Mouse (Mus musculus): ENCODE results near the gene Slc38a7.
"Not testable (repeated sequence)": the region's sequence is repeated elsewhere in the genome, so short reads cannot be mapped to it uniquely, and the experiment has no call there.

Gene Slc38a7

GRCm38 (mm10) chr8:95807331-95807843, 46.0 kb downstream of the Slc38a7 start, which contains the start of gene Cnot1:
Gene Cnot1 (minus strand): TSS chr8:95807464.
- DNase-seq (ENCODE audit: low spot score) = peak; percentile 95

GRCm38 (mm10) chr8:95806461-95807191, 46.7 kb downstream of the Slc38a7 start:
- peak; percentile 14 for DNase-seq (ENCODE audit: low spot score)

- no peak for DNase-seq (ENCODE audit: low spot score)
These were observed 47.9 kb downstream of the Slc38a7 start for GRCm38 (mm10) chr8:95805482-95805881.

- DNase-seq (ENCODE audit: low spot score) = no peak
These were observed 51.1 kb downstream of the Slc38a7 start for GRCm38 (mm10) chr8:95802231-95802630.

GRCm38 (mm10) chr8:95801476-95802064, 51.8 kb downstream of the Slc38a7 start:
- DNase-seq (ENCODE audit: low spot score) = no peak

- DNase-seq (ENCODE audit: low spot score) = no peak
These were observed 53.0 kb downstream of the Slc38a7 start for GRCm38 (mm10) chr8:95800353-95800752.

GRCm38 (mm10) chr8:95799891-95800290, 53.4 kb downstream of the Slc38a7 start:
- DNase-seq (ENCODE audit: low spot score) = no peak

- DNase-seq (ENCODE audit: low spot score) = no peak
These were observed 54.2 kb downstream of the Slc38a7 start for GRCm38 (mm10) chr8:95799117-95799516.

- not testable (repeated sequence) for DNase-seq (ENCODE audit: low spot score)
These were observed 57.8 kb downstream of the Slc38a7 start for GRCm38 (mm10) chr8:95795333-95796061.

Measured in spleen, adult 12 weeks (tissue).